Mouse (Mus musculus) midbrain, embryonic 15.5 days (tissue): ENCODE data around the gene Plekhg4. TPM values are rescaled to one million over a fixed set of nuclear protein-coding genes. Genes with fewer than 3 reads are reported as not detected.
A peak's percentile ranks its signal among the peaks of the same experiment; 100 is the strongest.

Experiments used
- ATAC-seq: fragments of 200-750 bp; cut with Nextera tagmentation; replicated peaks from 2 replicates; pipeline ENCODE4 v1.8.0; 2017; ENCODE audit warnings: moderate TSS enrichment
- H3K27ac ChIP-seq: fragments of 300-500 bp; sonication (generic); 2 replicates; pipeline ENCODE4 v1.5.1; 2015; ENCODE audit warnings: mild to moderate bottlenecking, inconsistent platforms
- H3K27me3 ChIP-seq: fragments of 300-500 bp; sonication (generic); replicated peaks from 2 replicates; pipeline ENCODE4 v1.6.1; 2015; ENCODE audit warnings: inconsistent platforms
- H3K36me3 ChIP-seq: fragments of 300-500 bp; sonication (generic); replicated peaks from 2 replicates; pipeline ENCODE4 v1.6.1; 2015; ENCODE audit warnings: inconsistent platforms
- H3K4me1 ChIP-seq: fragments of 300-500 bp; sonication (generic); 2 replicates; pipeline ENCODE4 v1.6.1; 2015; ENCODE audit warnings: inconsistent platforms
- H3K4me2 ChIP-seq: fragments of 300-500 bp; sonication (generic); 2 replicates; pipeline ENCODE4 v1.6.1; 2015; ENCODE audit warnings: inconsistent platforms, mild to moderate bottlenecking, moderate library complexity
- H3K4me3 ChIP-seq: fragments of 300-500 bp; sonication (generic); 2 replicates; pipeline ENCODE4 v1.5.1; 2015; ENCODE audit warnings: mild to moderate bottlenecking, inconsistent platforms
- H3K9ac ChIP-seq: fragments of 300-500 bp; sonication (generic); 2 replicates; pipeline ENCODE4 v1.6.1; 2015; ENCODE audit warnings: mild to moderate bottlenecking, inconsistent platforms
- H3K9me3 ChIP-seq: fragments of 300-500 bp; sonication (generic); 2 replicates; pipeline ENCODE4 v1.6.1; 2016; ENCODE audit warnings: inconsistent platforms
- WGBS: fragments of 180-500 bp; shearing (Covaris S2); methylation state at CpG from one replicate; pipeline ENCODE4 v1.1.7; 2015; ENCODE audit warnings: mixed read lengths; 5-methylcytosine and 5-hydroxymethylcytosine counted together
- polyA plus RNA-seq: library from polyadenylated mRNA; unstranded; fragments of >200 nt; fragmentation: Nextera tagmentation; extraction: Ambion mirVana; gene quantifications from 2 replicates; pipeline ENCODE4 v1.2.1, GENCODE M21; 2015

The Plekhg4 gene
- polyA plus RNA-seq, 1 experiment from 2014 or later = 2.4 TPM

- no peaks in the 10 kb centered on the region for H3K36me3 ChIP-seq
- H3K9me3 ChIP-seq = no peaks in the 10 kb centered on the region
- whole genome bisulfite sequencing = 86% methylated on average over 4 of the region's 4 CpGs
- peaks cover 14% of the 10 kb centered on the region for H3K27me3 ChIP-seq
- no peak for ATAC-seq
- no peak overlapping the region for H3K4me2 ChIP-seq
- H3K4me3 ChIP-seq = no peak overlapping the region
- no peak overlapping the region for H3K9ac ChIP-seq
- peaks cover 14% of the 10 kb centered on the region for H3K4me1 ChIP-seq
- no peak overlapping the region for H3K27ac ChIP-seq
Observed at GRCm38 (mm10) chr8:105342768-105343167, 30.3 kb upstream of the Plekhg4 start.

GRCm38 (mm10) chr8:105343791-105344574 lies 29.1 kb upstream of the Plekhg4 start:
- no peak overlapping the region for H3K27ac ChIP-seq
- peaks cover 14% of the 10 kb centered on the region for H3K27me3 ChIP-seq
- H3K36me3 ChIP-seq = no peaks in the 10 kb centered on the region
- 78% methylated on average over 8 of the region's 8 CpGs for WGBS
- no peak for ATAC-seq
- H3K4me1 ChIP-seq = peaks cover 20% of the 10 kb centered on the region
- no peak overlapping the region for H3K4me2 ChIP-seq
- no peak overlapping the region for H3K4me3 ChIP-seq
- no peak overlapping the region for H3K9ac ChIP-seq
- no peaks in the 10 kb centered on the region for H3K9me3 ChIP-seq

- WGBS = 72% methylated on average over 7 of the region's 7 CpGs
- no peaks in the 10 kb centered on the region for H3K9me3 ChIP-seq
- no peak overlapping the region for H3K4me3 ChIP-seq
- no peak for ATAC-seq
- no peak overlapping the region for H3K27ac ChIP-seq
- H3K4me2 ChIP-seq = no peak overlapping the region
- no peaks in the 10 kb centered on the region for H3K36me3 ChIP-seq
- H3K27me3 ChIP-seq = peaks cover 14% of the 10 kb centered on the region
- no peak overlapping the region for H3K9ac ChIP-seq
- peaks cover 30% of the 10 kb centered on the region for H3K4me1 ChIP-seq
Observed at GRCm38 (mm10) chr8:105345061-105345975, 27.8 kb upstream of the Plekhg4 start.

DNA sequence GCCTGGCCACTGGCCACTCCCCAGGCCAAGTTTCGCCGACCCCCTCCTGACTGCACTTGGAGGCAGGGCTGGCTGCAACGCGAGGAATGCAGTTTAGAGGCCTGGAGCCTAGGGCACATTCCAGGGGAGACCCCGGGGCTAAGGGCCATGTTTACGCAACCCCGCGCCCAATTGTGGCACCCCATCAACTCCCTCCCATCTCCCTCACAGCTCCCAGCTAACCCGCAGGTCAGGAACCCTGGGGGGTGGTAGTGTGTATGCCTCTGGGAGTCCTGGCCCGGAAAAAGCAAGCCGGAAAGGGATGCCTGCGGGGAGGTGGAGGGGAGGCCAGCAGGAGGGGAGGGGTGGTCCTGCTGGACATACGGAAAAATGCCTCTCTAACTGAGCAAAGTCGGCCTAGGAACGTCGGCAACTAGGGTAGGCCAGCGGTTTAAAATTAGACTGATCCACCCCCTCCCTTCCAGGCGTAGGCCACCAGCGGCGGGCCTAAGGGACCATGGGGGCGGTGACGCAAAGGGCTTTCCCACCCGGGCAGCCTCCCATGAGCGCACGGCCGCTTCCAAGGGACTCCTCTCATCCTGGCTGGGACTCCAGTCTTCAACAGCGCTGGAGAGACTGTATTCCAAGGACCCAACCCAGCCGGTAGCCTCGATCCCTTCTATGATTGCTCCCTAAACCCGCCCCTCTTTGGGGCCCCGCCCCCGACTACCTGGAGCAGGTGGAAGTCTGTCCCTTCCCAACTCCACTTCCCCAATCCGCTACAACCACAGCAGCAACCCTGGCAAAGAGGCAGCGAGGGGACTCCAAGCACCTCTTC lies 26.3 kb upstream of the Plekhg4 start:
- Histone ChIP-seq H3K27me3 (peaks cover 14% of the 10 kb centered on the region), H3K9ac (no peak overlapping the region; the same call in 1 of the 2 replicates), H3K4me3 (peak overlapping the region; percentile 69), H3K4me1 (peaks cover 40% of the 10 kb centered on the region), H3K27ac (no peak overlapping the region), H3K36me3 (no peaks in the 10 kb centered on the region), H3K4me2 (peak overlapping the region; percentile 98), H3K9me3 (no peaks in the 10 kb centered on the region)
- peak; percentile 28 for ATAC-seq
- 2% methylated on average over 34 of the region's 34 CpGs for WGBS

- H3K4me2 ChIP-seq = peak within 1 kb of the TSS; percentile 98
- peak within 1 kb of the TSS; percentile 69 for H3K4me3 ChIP-seq
- H3K36me3 ChIP-seq = no peaks in the 10 kb centered on the region
- H3K27ac ChIP-seq = peak within 1 kb of the TSS; percentile 80
- peaks cover 40% of the 10 kb centered on the region for H3K4me1 ChIP-seq
- H3K9ac ChIP-seq = peak within 1 kb of the TSS; percentile 69
- under 1% methylated on average over 53 of the region's 53 CpGs for WGBS
- H3K27me3 ChIP-seq = peaks cover 14% of the 10 kb centered on the region
- no peaks in the 10 kb centered on the region for H3K9me3 ChIP-seq
- peak; percentile 86 for ATAC-seq
Observed at GRCm38 (mm10) chr8:105347428-105348221, 25.4 kb upstream of the Plekhg4 start, which contains the start of gene Fhod1. TSS of gene Fhod1 (minus strand) at chr8:105347953.

DNA sequence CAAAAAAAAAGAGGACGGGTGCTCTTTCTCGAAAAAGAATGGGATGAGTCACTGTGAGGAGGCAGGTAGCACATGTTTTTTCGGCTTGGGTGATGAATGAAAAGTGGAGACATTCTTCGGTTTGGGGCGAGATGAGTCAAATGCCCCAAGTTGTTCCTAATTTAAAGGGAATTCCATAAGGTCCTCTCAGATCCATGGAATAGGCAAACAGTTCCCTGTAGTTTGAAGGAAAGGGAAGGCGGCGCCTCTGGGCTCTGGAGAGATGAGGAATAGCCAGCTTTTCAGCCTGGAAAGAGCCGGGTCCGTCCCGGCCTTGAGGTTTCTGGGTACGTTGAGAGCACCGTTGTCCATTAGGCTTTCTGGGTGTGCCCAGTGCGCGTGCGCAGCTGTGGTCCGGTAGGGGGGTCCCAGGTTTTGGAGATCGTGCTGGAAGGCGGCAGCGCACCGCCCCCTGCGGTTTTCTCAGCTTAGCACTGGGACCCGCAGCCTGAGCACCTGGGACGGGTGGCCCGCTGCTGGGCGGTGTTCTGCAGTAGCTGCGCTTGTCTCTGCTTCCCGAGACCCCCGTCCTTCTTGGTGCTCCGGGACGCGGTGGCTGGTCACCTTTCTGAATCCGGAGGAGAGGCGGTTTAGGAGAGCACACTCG lies 24.5 kb upstream of the Plekhg4 start, which contains the start of gene Slc9a5:
Gene Slc9a5 (plus strand): TSS at position 394 of the 646 bp plus-strand sequence.
- peak within 1 kb of the TSS; percentile 69 for H3K4me3 ChIP-seq
- H3K9me3 ChIP-seq = no peaks in the 10 kb centered on the region
- no peaks in the 10 kb centered on the region for H3K36me3 ChIP-seq
- H3K27ac ChIP-seq = peak within 1 kb of the TSS; percentile 80
- peaks cover 40% of the 10 kb centered on the region for H3K4me1 ChIP-seq
- H3K4me2 ChIP-seq = peak within 1 kb of the TSS; percentile 98
- WGBS = under 1% methylated on average over 34 of the region's 34 CpGs
- ATAC-seq = peak; percentile 28
- peaks cover 14% of the 10 kb centered on the region for H3K27me3 ChIP-seq
- H3K9ac ChIP-seq = peak within 1 kb of the TSS; percentile 69

- WGBS = under 1% methylated on average over 43 of the region's 48 CpGs
- peaks cover 40% of the 10 kb centered on the region for H3K4me1 ChIP-seq
Observed at GRCm38 (mm10) chr8:105349096-105349771, 23.8 kb upstream of the Plekhg4 start.

DNA sequence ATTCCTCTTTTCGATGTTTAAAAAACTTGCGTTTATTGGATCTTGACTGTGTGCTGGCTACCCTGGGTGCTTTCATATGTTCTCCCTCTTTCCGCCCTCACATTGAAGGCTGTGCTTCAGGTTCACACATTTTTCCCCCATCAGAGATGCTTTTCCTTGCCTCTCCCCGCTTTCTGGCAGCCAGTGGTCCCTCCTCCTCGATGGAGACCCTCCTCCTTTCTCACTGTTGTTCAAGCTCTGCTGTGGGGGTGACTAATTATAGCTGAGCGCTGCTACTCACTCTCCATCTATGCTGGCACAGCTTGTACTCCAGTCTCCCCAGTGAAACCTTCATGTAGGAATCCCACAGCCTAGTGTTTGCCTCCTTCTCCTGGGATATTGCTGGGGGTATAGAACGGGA lies 22.9 kb upstream of the Plekhg4 start:
- ATAC-seq = no peak
- H3K27me3 ChIP-seq = peaks cover 14% of the 10 kb centered on the region
- H3K9ac ChIP-seq = peak overlapping the region; percentile 69
- peaks cover 40% of the 10 kb centered on the region for H3K4me1 ChIP-seq
- H3K27ac ChIP-seq = peak overlapping the region; percentile 80; the same call in 1 of the 2 replicates
- H3K9me3 ChIP-seq = no peaks in the 10 kb centered on the region
- 34% methylated on average over 7 of the region's 7 CpGs for WGBS
- H3K4me3 ChIP-seq = peak overlapping the region; percentile 69
- H3K4me2 ChIP-seq = peak overlapping the region; percentile 98
- H3K36me3 ChIP-seq = no peaks in the 10 kb centered on the region

More at GRCm38 (mm10) chr8:105349096-105349771, 23.8 kb upstream of the Plekhg4 start:
- H3K36me3 ChIP-seq = no peaks in the 10 kb centered on the region
- H3K4me2 ChIP-seq = peak overlapping the region; percentile 98
- H3K9ac ChIP-seq = peak overlapping the region; percentile 69
- H3K4me3 ChIP-seq = peak overlapping the region; percentile 69
- peak; percentile 32 for ATAC-seq
- peaks cover 14% of the 10 kb centered on the region for H3K27me3 ChIP-seq
- no peaks in the 10 kb centered on the region for H3K9me3 ChIP-seq
- H3K27ac ChIP-seq = peak overlapping the region; percentile 80

GRCm38 (mm10) chr8:105353583-105354135 lies 19.4 kb upstream of the Plekhg4 start:
- H3K4me2 ChIP-seq = no peak overlapping the region
- H3K9me3 ChIP-seq = no peaks in the 10 kb centered on the region
- H3K36me3 ChIP-seq = 0 out of 2 replicates have a peak, but pooled peaks cover 3% of the 10 kb centered on the region
- WGBS = 71% methylated on average over 8 of the region's 8 CpGs
- H3K9ac ChIP-seq = no peak overlapping the region
- H3K4me1 ChIP-seq = peaks cover 20% of the 10 kb centered on the region
- no peaks in the 10 kb centered on the region for H3K27me3 ChIP-seq
- no peak overlapping the region for H3K4me3 ChIP-seq
- ATAC-seq = no peak
- no peak overlapping the region for H3K27ac ChIP-seq

DNA sequence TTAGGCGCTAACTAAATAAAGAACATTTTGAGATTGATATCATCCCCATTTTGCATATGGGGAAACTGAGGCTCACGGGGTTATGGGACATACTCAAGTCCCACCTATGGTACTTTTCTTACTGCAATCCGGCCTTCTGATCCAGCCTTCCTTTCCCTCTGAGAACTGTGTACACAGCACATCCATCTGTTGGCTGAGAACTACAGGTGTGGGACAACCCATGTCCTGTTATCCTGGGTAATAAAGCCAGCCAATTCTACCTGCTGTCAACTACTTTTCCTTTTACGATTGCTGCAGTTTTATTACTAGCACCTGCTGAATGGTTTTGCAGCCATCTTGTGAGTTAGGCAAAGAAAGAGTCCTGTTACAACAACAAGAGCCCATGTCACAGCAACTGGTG lies 18.5 kb upstream of the Plekhg4 start:
- Histone ChIP-seq H3K27ac (no peak overlapping the region), H3K9me3 (no peaks in the 10 kb centered on the region), H3K27me3 (no peaks in the 10 kb centered on the region), H3K9ac (no peak overlapping the region), H3K4me2 (no peak overlapping the region), H3K4me1 (peaks cover 18% of the 10 kb centered on the region), H3K36me3 (0 out of 2 replicates have a peak, but pooled peaks cover 3% of the 10 kb centered on the region), H3K4me3 (no peak overlapping the region)
- no peak for ATAC-seq
- WGBS = 90% methylated on average over 4 of the region's 4 CpGs
